Mouse (Mus musculus) forebrain, embryonic 13.5 days (tissue): Measurements from ENCODE around the gene Spop. TPM values are rescaled to one million over a fixed set of nuclear protein-coding genes. Genes with fewer than 3 reads are reported as not detected.

Experiments
- ATAC-seq: fragments of 200-750 bp; cut with Nextera tagmentation; 2 replicates; pipeline ENCODE4 v1.8.0; 2017
- H3K27ac ChIP-seq: fragments of 300-500 bp; sonication (generic); 2 replicates; pipeline ENCODE4 v1.5.1; 2015; ENCODE audit warnings: inconsistent platforms, mild to moderate bottlenecking, moderate library complexity
- H3K27me3 ChIP-seq: fragments of 300-500 bp; sonication (generic); 2 replicates; pipeline ENCODE4 v1.6.1; 2015; ENCODE audit warnings: mild to moderate bottlenecking, inconsistent platforms
- H3K36me3 ChIP-seq: fragments of 300-500 bp; sonication (generic); 2 replicates; pipeline ENCODE4 v1.6.1; 2015; ENCODE audit warnings: mild to moderate bottlenecking, inconsistent platforms; ENCODE audit not compliant: poor library complexity, severe bottlenecking
- H3K4me1 ChIP-seq: fragments of 300-500 bp; sonication (generic); 2 replicates; pipeline ENCODE4 v1.6.1; 2015; ENCODE audit warnings: inconsistent platforms
- H3K4me2 ChIP-seq: fragments of 300-500 bp; sonication (generic); 2 replicates; pipeline ENCODE4 v1.6.1; 2015; ENCODE audit warnings: inconsistent platforms, mild to moderate bottlenecking, moderate library complexity
- H3K4me3 ChIP-seq: fragments of 300-500 bp; sonication (generic); 2 replicates; pipeline ENCODE4 v1.5.1; 2015; ENCODE audit warnings: mild to moderate bottlenecking, inconsistent platforms
- H3K9ac ChIP-seq: fragments of 300-500 bp; sonication (generic); 2 replicates; pipeline ENCODE4 v1.6.1; 2015; ENCODE audit warnings: mild to moderate bottlenecking, inconsistent platforms
- H3K9me3 ChIP-seq: fragments of 300-500 bp; sonication (generic); replicated peaks from 2 replicates; pipeline ENCODE4 v1.6.1; 2016; ENCODE audit warnings: inconsistent platforms
- WGBS: fragments of 180-500 bp; shearing (Covaris S2); methylation state at CpG from one replicate; pipeline ENCODE4 v1.1.7; 2015; 5-methylcytosine and 5-hydroxymethylcytosine counted together
- polyA plus RNA-seq: library from polyadenylated mRNA; unstranded; fragments of >200 nt; fragmentation: Nextera tagmentation; extraction: Ambion mirVana; gene quantifications from 2 replicates; pipeline ENCODE4 v1.2.1, GENCODE M21; 2015

Spop gene
- polyA plus RNA-seq, 1 experiment from 2014 or later, result 178 TPM

DNA sequence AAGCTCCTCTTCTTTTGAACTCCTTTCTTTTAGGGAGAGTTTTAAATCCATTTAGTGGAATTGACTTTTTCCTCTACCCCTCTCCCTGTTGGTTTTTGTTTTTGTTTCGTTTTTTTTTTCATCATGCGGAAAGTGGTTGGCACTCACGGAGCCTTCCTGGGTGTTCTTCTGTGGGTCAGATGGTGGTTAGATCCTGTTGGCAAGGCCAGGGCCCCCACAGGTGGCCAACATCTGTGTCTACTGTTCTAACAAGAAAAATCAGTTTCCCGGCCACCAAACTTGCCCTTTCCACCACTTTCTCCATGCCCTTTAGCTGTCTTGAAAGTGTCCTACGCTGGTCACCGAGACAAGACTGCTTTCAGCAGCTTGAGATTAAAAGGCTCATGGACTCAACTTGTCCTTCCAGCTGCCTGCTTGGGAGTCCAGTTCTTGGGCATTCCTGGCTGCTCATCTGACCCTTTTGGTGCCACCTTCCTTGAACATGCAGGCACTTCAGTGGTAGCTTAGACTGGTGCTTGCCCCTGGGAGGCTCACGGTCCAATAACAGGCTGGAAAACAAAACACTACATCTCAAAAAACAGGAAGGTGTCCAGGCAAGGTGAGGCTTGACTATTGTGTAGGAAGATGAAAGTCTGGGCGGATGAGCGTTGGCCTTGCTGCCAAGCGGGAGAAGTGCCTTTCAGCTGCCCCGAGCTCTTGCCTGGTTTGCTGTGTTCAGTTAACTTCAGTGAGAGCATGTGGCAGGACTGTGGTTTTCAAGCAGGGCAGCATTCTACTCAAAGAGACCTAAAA lies 21.0 kb upstream of the Spop start:
- H3K36me3 ChIP-seq, result peaks cover 49% of the 10 kb centered on the region
- H3K4me2 ChIP-seq, result no peak overlapping the region
- ATAC-seq, result no peak
- H3K9me3 ChIP-seq, result no peaks in the 10 kb centered on the region
- no peak overlapping the region for H3K9ac ChIP-seq
- WGBS, result 86% methylated on average over 11 of the region's 11 CpGs
- peaks cover 11% of the 10 kb centered on the region; the same call in 1 of the 2 replicates for H3K4me1 ChIP-seq
- no peaks in the 10 kb centered on the region for H3K27me3 ChIP-seq
- H3K27ac ChIP-seq, result peak overlapping the region; percentile 55
- H3K4me3 ChIP-seq, result no peak overlapping the region

DNA sequence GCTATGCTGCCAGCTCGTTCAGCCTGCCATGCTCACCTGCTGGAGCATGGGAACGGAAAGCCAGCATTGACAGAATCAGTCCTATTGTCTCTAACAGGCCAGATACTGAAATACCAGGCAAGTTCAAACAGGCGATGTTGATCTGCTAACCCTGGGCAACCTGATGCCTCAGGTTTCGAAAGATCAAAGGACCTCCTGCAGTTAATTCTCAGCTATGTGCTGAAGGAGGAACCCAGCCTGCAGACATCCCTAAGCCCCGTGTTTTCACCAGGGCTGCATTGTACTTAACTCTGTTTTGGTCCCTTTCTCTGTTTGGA lies 20.4 kb upstream of the Spop start:
- peaks cover 14% of the 10 kb centered on the region; the same call in 1 of the 2 replicates for H3K4me1 ChIP-seq
- no peak overlapping the region for H3K9ac ChIP-seq
- H3K36me3 ChIP-seq, result peaks cover 43% of the 10 kb centered on the region
- H3K4me2 ChIP-seq, result no peak overlapping the region
- no peaks in the 10 kb centered on the region for H3K9me3 ChIP-seq
- 37% methylated on average over 5 of the region's 5 CpGs for WGBS
- ATAC-seq, result no peak
- no peak overlapping the region for H3K4me3 ChIP-seq
- H3K27me3 ChIP-seq, result no peaks in the 10 kb centered on the region
- H3K27ac ChIP-seq, result 0 out of 2 replicates have a peak overlapping the region, but pooled peaks have one; percentile 55

DNA sequence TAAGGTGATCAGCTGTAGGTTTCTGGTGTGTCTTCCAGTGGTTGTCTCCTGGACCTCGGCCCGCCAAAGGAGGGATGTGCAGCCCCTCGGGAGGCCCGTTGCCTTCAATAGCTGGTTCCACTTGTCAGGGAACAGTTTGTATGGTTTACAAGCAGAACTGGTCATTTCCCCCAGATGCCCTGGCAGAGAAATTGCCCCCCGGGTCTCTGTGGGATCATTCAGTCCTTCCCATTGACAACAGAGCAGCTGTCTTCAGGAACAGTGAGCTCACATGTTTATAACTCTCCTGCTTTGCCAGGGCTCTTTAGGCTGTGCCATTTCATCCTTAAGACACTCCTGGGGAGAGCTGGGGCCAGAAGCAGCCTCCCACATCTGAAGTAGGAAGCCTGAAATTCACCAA lies 19.8 kb upstream of the Spop start:
- no peak overlapping the region for H3K4me3 ChIP-seq
- H3K27ac ChIP-seq, result no peak overlapping the region
- no peaks in the 10 kb centered on the region for H3K9me3 ChIP-seq
- ATAC-seq, result no peak
- H3K4me2 ChIP-seq, result no peak overlapping the region
- H3K9ac ChIP-seq, result no peak overlapping the region
- peaks cover 37% of the 10 kb centered on the region for H3K36me3 ChIP-seq
- 62% methylated on average over 5 of the region's 5 CpGs for WGBS
- 0 out of 2 replicates have a peak, but pooled peaks cover 3% of the 10 kb centered on the region for H3K27me3 ChIP-seq
- peaks cover 15% of the 10 kb centered on the region; the same call in 1 of the 2 replicates for H3K4me1 ChIP-seq

DNA sequence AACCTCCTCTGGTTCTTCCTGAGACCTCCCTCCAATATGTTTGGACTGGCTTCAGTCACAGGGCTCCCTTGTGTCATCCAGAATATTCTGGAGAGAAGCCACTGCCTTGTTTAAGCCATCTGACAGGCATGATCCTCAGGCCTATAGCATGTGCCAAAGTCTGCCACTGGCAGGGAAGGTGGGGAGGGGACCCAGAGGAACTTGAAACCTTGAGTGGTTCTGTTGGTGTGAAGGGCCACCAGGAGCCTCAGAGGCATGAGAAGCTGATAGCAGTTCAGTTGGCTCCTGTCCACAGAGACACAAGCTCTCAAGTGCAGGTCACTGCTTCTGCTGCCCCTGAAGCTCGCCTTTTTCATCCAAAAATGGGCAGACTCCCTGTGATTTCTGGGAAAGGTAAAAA lies 17.3 kb upstream of the Spop start:
- H3K27me3 ChIP-seq, result 0 out of 2 replicates have a peak, but pooled peaks cover 11% of the 10 kb centered on the region
- H3K27ac ChIP-seq, result no peak overlapping the region
- no peaks in the 10 kb centered on the region for H3K9me3 ChIP-seq
- H3K4me2 ChIP-seq, result no peak overlapping the region
- peaks cover 13% of the 10 kb centered on the region for H3K36me3 ChIP-seq
- no peak for ATAC-seq
- peak overlapping the region; percentile 12; the same call in 1 of the 2 replicates for H3K9ac ChIP-seq
- peaks cover 26% of the 10 kb centered on the region; the same call in 1 of the 2 replicates for H3K4me1 ChIP-seq
- 52% methylated on average over 1 of the region's 1 CpGs for WGBS
- no peak overlapping the region for H3K4me3 ChIP-seq

DNA sequence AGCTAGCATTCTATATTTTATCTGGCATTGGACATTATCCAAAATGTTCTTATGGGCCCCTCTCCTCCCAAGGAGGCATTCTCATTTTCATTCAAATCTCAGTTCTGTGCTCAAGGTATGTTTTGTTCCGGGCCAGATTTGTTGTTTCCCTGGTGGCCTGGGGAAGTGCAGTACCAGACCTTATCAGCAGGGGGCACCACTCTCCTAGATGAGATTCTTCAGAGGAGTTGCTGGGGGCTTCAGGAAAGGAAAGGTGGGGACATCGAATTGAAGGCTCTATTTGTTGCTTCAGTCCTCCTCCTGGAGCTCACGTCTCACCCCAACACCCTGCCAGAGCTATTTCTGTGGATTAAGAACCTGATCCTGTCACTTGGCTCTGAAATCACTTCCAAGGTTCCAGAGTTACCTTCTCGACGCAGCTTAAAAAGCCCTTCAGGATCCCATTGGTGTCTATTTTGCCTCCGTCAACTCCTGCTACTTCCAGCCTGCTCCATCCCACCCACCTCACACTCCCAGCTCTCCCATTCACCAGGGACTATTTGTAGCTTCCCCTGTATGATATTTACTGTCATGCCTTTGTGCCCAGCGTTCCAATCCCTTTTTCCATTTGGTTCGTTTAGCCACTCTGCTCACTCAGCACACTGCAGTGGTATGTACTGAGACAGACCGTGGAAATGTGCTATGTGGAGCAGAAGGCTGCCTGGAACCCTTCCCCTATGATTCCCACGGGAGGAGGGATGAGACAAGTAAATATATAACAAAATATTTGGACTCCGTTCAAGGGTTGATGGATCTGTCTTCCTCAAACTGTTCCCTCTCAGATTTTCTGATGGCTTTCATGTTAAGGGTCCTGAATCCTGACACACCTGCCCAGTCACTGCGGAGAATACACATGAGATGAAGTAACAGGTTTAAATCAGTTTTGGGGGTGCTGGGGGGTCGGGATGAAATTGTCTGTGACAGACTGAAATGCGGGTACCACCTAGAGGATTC lies 15.7 kb upstream of the Spop start:
- Histone ChIP-seq H3K9me3 (no peaks in the 10 kb centered on the region), H3K4me1 (peaks cover 22% of the 10 kb centered on the region; the same call in 1 of the 2 replicates), H3K4me3 (no peak overlapping the region), H3K36me3 (peaks cover under 1% of the 10 kb centered on the region; the same call in 1 of the 2 replicates), H3K27ac (no peak overlapping the region), H3K4me2 (no peak overlapping the region), H3K27me3 (0 out of 2 replicates have a peak, but pooled peaks cover 11% of the 10 kb centered on the region), H3K9ac (no peak overlapping the region)
- peak; percentile 33; the same call in 1 of the 2 replicates for ATAC-seq
- 58% methylated on average over 14 of the region's 14 CpGs for WGBS

DNA sequence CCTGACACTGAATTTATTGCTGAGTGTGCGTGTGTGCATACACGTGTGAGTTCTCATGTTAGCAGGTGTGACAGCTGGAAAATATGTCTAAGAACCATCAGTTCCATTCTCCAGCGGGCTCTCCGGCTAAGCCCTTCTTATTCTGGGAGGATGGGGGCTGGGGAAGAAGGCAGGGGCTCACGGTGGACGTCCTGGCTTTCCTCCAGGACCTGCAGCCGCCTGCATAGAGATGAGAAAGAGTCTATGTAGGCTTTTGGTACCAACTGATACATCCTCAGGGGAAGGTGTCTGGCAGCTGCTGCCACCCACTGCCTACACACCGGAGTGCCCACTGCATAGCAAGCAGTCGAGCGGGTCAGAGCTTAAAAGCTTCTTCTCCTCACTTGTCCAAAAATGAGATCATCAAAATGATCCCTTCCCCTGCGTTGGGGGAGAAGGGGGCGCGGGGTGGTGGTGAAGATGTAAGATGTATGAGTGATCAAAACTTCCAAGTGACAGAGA lies 14.3 kb upstream of the Spop start:
- Histone ChIP-seq H3K9me3 (no peaks in the 10 kb centered on the region), H3K27ac (0 out of 2 replicates have a peak overlapping the region, but pooled peaks have one; percentile 25), H3K9ac (no peak overlapping the region), H3K4me1 (peaks cover 20% of the 10 kb centered on the region; the same call in 1 of the 2 replicates), H3K4me2 (no peak overlapping the region), H3K4me3 (no peak overlapping the region), H3K36me3 (no peaks in the 10 kb centered on the region), H3K27me3 (0 out of 2 replicates have a peak, but pooled peaks cover 11% of the 10 kb centered on the region)
- WGBS, result 67% methylated on average over 13 of the region's 13 CpGs
- ATAC-seq, result no peak

DNA sequence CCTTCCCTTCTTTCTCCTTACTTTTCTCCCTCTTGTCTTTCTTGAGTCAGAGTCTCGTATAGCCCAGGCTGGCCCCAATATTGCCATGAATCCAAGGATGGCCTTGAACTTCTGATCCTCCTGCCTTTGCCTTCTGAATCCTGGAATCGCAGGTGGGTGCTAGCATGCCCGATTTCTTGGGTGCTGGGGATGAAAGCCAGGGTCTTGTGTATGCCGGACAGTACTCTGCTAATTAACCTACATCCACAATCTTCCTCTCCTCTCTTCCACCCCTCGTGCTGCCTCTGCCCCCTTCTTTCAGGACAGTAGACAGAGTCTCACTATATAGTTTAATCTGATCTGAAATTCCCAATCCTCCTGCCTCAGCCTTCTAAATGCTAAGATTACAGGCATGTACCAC lies 12.3 kb upstream of the Spop start:
- Histone ChIP-seq H3K4me2 (no peak overlapping the region), H3K4me3 (no peak overlapping the region), H3K27me3 (0 out of 2 replicates have a peak, but pooled peaks cover 11% of the 10 kb centered on the region), H3K9me3 (no peaks in the 10 kb centered on the region), H3K4me1 (peaks cover 20% of the 10 kb centered on the region; the same call in 1 of the 2 replicates), H3K27ac (no peak overlapping the region), H3K36me3 (no peaks in the 10 kb centered on the region), H3K9ac (no peak overlapping the region)
- no peak for ATAC-seq
- 88% methylated on average over 5 of the region's 5 CpGs for WGBS

DNA sequence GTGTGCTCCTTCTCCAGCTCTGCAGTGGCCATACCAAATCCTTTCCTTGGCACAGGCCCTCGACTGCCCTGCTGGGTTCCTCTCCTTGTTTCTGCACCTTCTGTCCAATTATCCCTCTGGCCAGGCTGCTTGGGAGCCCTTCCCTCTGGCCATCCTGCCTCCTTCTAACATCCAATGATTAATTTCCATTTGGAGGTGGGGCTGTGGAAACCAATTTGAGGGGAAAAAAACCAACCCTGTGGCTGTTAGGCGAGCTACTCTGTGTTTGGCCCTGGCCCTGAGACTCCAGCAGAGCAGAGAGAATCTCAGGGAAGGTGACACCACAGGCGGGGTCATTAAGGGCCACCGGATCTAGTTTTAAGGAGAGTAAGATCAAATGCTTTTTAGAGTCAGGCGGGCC lies 11.7 kb upstream of the Spop start:
- no peaks in the 10 kb centered on the region for H3K36me3 ChIP-seq
- H3K4me2 ChIP-seq, result no peak overlapping the region
- H3K4me3 ChIP-seq, result no peak overlapping the region
- no peaks in the 10 kb centered on the region for H3K9me3 ChIP-seq
- ATAC-seq, result no peak
- H3K4me1 ChIP-seq, result peaks cover 20% of the 10 kb centered on the region; the same call in 1 of the 2 replicates
- 0 out of 2 replicates have a peak, but pooled peaks cover 11% of the 10 kb centered on the region for H3K27me3 ChIP-seq
- WGBS, result 25% methylated on average over 5 of the region's 5 CpGs
- H3K9ac ChIP-seq, result no peak overlapping the region
- no peak overlapping the region for H3K27ac ChIP-seq

DNA sequence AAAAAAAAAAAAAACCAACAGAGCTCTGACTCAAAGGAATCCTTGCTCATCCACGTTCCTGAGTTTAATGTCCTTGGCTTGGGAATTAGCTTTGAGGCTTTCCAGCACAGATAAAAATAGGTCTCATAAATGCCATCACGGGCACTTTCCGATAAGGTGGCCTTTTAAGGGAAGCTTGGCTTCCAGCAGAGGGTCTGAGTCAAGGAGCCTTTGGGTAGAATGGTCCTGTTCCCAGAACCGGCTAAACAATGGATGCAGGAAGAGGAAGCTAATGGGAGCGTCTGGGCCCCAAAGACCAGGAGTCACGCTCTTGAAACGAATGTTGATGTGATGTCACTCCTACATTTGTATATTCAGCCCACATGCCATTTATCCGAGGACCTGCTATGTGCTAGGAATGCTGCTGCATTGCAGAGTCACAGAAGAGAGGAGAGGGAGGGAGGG lies 11.2 kb upstream of the Spop start:
- H3K27me3 ChIP-seq, result 0 out of 2 replicates have a peak, but pooled peaks cover 11% of the 10 kb centered on the region
- H3K9ac ChIP-seq, result no peak overlapping the region
- H3K36me3 ChIP-seq, result no peaks in the 10 kb centered on the region
- no peak overlapping the region for H3K4me3 ChIP-seq
- no peak overlapping the region for H3K27ac ChIP-seq
- no peaks in the 10 kb centered on the region for H3K9me3 ChIP-seq
- peaks cover 20% of the 10 kb centered on the region; the same call in 1 of the 2 replicates for H3K4me1 ChIP-seq
- 22% methylated on average over 8 of the region's 8 CpGs for WGBS
- no peak for ATAC-seq
- no peak overlapping the region for H3K4me2 ChIP-seq

DNA sequence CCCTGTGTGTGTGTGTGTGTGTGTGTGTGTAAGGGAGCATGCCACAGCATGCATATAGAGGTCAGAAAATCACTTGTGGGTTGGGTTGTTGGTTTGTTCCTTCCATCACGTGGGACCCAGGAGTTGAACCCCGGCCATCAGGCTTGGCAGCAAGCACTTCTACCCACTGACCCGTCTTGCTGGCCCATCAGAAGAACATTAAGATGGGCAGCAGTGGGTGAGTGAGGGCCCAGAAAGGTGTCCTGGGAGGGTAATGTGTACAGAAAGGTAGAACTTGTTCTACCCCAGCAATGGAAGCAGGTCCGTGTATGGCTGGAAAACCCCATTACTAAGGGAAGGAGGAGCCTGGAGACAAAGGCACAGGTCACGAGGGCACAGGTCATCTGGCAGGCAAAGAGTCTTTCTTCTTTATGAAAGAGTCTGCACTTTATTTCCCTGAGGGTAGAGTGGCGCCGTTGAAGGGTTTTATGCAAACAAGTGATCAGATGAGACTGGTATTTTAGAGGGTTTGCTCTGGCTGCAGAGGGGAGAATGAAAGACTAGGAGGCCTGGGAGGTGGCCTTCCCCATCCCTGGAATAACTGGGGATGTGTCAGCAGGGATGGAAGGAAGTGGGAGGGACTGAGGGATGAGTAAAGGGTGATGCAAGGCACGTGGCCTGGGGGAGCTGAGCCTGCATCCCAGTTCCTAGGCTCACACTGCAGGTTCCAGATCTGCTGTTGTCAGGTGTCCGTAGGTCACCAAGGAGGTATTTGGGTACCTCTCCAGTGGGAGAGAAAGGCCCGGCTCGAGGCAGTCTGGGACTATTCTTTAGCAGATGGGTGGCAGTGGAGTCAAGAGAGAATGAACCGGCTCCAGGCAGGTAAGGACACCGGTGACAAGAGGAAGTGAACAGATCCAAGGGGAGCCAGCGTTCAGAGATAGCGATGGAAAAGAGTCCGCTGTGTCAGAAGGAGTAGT lies 10.2 kb upstream of the Spop start:
- no peak overlapping the region for H3K9ac ChIP-seq
- H3K36me3 ChIP-seq, result no peaks in the 10 kb centered on the region
- WGBS, result 71% methylated on average over 16 of the region's 16 CpGs
- H3K27me3 ChIP-seq, result 0 out of 2 replicates have a peak, but pooled peaks cover 10% of the 10 kb centered on the region
- no peak overlapping the region for H3K4me3 ChIP-seq
- no peak overlapping the region for H3K27ac ChIP-seq
- H3K4me1 ChIP-seq, result peaks cover 16% of the 10 kb centered on the region; the same call in 1 of the 2 replicates
- no peaks in the 10 kb centered on the region for H3K9me3 ChIP-seq
- no peak for ATAC-seq
- H3K4me2 ChIP-seq, result no peak overlapping the region

DNA sequence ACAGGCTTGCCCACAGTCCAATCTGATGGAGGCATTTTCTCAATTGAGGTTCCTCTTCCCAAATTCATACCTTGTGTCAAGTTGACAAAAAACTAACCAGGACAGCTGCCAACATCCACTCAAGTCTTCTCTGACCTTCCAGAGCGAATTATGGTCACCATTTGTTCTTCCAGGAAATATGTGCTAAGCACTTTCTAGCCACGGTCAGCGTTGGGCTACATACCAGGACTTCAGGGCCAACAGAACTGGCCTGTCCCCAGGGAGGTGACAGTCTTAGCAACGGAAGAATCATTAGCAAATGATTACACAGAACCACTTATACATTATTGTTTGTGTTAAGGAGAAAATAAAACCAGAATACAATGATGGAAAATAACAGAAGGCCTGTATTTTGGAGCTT lies 8.1 kb upstream of the Spop start:
- no peaks in the 10 kb centered on the region for H3K36me3 ChIP-seq

More for the DNA sequence above, 8.1 kb upstream of the Spop start:
- Histone ChIP-seq H3K9me3 (no peaks in the 10 kb centered on the region), H3K9ac (no peak overlapping the region), H3K27me3 (no peaks in the 10 kb centered on the region), H3K4me3 (no peak overlapping the region), H3K27ac (no peak overlapping the region), H3K4me2 (no peak overlapping the region), H3K4me1 (0 out of 2 replicates have a peak, but pooled peaks cover 3% of the 10 kb centered on the region)
- no peak for ATAC-seq
- whole genome bisulfite sequencing, result 85% methylated on average over 4 of the region's 4 CpGs
